Mouse (Mus musculus): ENCODE results near the gene Ahnak. TPM values are rescaled to one million over a fixed set of nuclear protein-coding genes. Genes with fewer than 3 reads are reported as not detected.
A peak's percentile ranks its signal among the peaks of the same experiment; 100 is the strongest.
"Not testable (repeated sequence)": the region's sequence is repeated elsewhere in the genome, so short reads cannot be mapped to it uniquely, and the experiment has no call there.

The Ahnak gene
- polyA plus RNA-seq, 1 experiment from 2014 or later = 3.5 TPM

DNA sequence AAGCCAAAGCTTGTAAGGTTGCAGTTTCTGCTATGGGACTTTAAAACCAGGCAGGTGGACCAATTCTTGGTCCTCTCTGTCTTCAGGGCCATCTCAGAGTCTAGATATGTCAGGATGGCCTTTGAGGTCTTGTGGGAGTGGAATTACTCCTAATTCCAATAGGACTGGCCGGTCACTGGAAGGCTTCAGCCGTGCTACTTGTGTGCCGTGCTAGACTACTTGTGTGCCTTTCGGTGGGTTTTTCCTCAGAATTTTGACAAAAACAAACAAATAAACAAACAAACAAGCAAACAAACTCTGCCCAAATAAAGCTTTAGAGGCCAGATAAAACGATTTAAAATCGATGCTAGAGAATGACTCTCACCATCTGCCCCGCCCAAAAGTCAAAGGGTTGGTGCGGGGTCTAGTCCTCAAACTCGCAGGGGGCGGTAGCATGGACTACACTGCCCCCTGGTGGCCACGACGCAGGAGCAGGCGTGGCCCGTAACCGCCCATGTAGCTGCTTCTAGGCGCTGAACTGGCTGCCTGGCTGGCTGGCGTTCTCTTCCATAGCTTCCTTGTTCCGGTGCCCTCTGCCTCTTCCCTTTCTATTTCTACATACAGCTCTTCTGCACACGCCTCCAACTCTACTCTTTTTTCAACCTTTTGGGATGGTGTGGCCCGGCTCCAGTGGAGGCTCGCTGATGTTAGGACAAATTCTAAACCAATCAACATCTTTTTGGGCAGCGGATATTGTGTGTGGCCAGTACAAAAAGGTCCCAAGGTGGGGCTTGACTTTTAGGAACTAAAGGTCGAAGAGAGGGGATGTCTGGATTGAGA, 93.3 kb downstream of the Ahnak start:
- Histone ChIP-seq H3K9ac (replicated peaks) (no peak overlapping the region), H3K36me3 (replicated peaks; ENCODE audit: insufficient read depth, low read length) (no peaks in the 10 kb centered on the region), H3K4me1 (ENCODE audit: insufficient read depth) (peaks cover 8% of the 10 kb centered on the region; the same call in 1 of the 2 replicates), H3K27me3 (ENCODE audit: insufficient read depth, low read length) (no peaks in the 10 kb centered on the region), H3K27ac (ENCODE audit: low read depth) (no peak overlapping the region), H3K9me3 (ENCODE audit: low read length) (no peaks in the 10 kb centered on the region), H3K4me3 (ENCODE audit: low read depth, low read length) (no peak overlapping the region), H3K4me2 (ENCODE audit: low read depth, low read length) (peak overlapping the region; percentile 16; the same call in 1 of the 2 replicates)
- DNase-seq = peak; percentile 88
- WGBS (ENCODE audit: insufficient replicate concordance) = 19% methylated on average over 23 of the region's 23 CpGs
- peak; percentile 92 for ATAC-seq
- peak; percentile 98 for TF ChIP-seq CTCF (IDR thresholded peaks at IDR 0.05; ENCODE audit: low read depth)
- no peak for TF ChIP-seq EP300 (IDR thresholded peaks at IDR 0.05; ENCODE audit: low read depth)

DNA sequence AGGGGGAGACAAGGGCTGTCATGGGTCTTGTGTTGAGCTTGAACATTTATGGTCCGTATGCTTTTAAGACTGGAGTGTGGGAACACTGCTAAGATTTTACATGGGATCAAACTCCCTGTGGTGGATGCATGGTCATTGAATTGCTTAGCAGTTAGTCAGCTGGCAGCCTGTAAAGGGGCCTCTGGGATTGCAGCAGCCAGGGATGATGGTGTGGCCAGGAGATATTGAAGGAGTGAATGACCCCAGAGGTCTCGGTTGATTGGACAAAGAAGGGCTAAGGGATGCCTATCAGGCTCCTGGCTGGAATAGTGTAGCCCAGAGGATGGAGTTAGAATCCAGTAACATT, 93.9 kb downstream of the Ahnak start:
- no peaks in the 10 kb centered on the region for H3K27me3 ChIP-seq (ENCODE audit: insufficient read depth, low read length)
- no peaks in the 10 kb centered on the region for H3K36me3 ChIP-seq (replicated peaks; ENCODE audit: insufficient read depth, low read length)
- ATAC-seq = no peak; the same call in 1 of the 2 replicates
- no peak for TF ChIP-seq EP300 (IDR thresholded peaks at IDR 0.05; ENCODE audit: low read depth)
- no peak for TF ChIP-seq CTCF (IDR thresholded peaks at IDR 0.05; ENCODE audit: low read depth)
- no peaks in the 10 kb centered on the region for H3K9me3 ChIP-seq (ENCODE audit: low read length)
- H3K4me3 ChIP-seq (ENCODE audit: low read depth, low read length) = no peak overlapping the region
- H3K4me2 ChIP-seq (ENCODE audit: low read depth, low read length) = peak overlapping the region; percentile 16; the same call in 1 of the 2 replicates
- WGBS (ENCODE audit: insufficient replicate concordance) = 85% methylated on average over 2 of the region's 2 CpGs
- no peak overlapping the region for H3K27ac ChIP-seq (ENCODE audit: low read depth)
- no peak overlapping the region for H3K9ac ChIP-seq (replicated peaks)
- H3K4me1 ChIP-seq (ENCODE audit: insufficient read depth) = peaks cover 5% of the 10 kb centered on the region; the same call in 1 of the 2 replicates
- DNase-seq = no peak

- not testable (repeated sequence) for H3K4me2 ChIP-seq (ENCODE audit: low read depth, low read length); H3K4me1 ChIP-seq (ENCODE audit: insufficient read depth); DNase-seq
Observed at GRCm38 (mm10) chr19:9083892-9084291, 94.8 kb downstream of the Ahnak start.

DNA sequence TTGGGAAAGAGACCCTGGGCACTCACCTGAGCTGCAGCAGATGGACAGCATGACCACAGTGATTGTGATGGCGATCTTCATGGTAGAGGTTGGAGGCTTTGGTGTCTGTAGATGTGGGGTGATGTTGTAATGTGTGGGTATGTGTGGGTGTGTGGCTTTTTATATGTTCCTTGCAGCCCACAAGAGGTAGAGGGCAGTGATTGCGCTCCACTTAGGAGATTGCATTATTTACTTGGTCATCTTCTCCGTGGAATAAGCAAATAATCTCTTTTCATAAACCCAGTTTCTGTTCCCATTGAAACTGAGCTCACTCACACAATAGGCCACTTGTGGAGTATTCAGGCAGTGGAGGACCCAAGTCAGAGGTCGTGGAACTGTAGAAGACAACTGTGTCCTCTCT, 98.7 kb downstream of the Ahnak start, which contains the start of gene Scgb1a1:
Gene Scgb1a1, minus strand, starts transcription at position 138 of the 400 bp plus-strand sequence.
- Histone ChIP-seq H3K9me3 (ENCODE audit: low read length) (no peaks in the 10 kb centered on the region), H3K4me3 (ENCODE audit: low read depth, low read length) (no peak within 1 kb of the TSS), H3K36me3 (replicated peaks; ENCODE audit: insufficient read depth, low read length) (no peaks in the 10 kb centered on the region), H3K9ac (replicated peaks) (no peak within 1 kb of the TSS), H3K4me2 (ENCODE audit: low read depth, low read length) (no peak within 1 kb of the TSS), H3K27ac (ENCODE audit: low read depth) (no peak within 1 kb of the TSS), H3K4me1 (ENCODE audit: insufficient read depth) (no peaks in the 10 kb centered on the region; the same call in 1 of the 2 replicates), H3K27me3 (ENCODE audit: insufficient read depth, low read length) (no peaks in the 10 kb centered on the region)
- no peak for DNase-seq
- ATAC-seq = no peak
- TF ChIP-seq CTCF (IDR thresholded peaks at IDR 0.05; ENCODE audit: low read depth) (no peak), EP300 (IDR thresholded peaks at IDR 0.05; ENCODE audit: low read depth) (no peak)
- 65% methylated on average over 4 of the region's 4 CpGs for WGBS (ENCODE audit: insufficient replicate concordance)

More at GRCm38 (mm10) chr19:9083892-9084291, 94.8 kb downstream of the Ahnak start:
- not testable (repeated sequence) for H3K27me3 ChIP-seq (ENCODE audit: insufficient read depth, low read length); H3K27ac ChIP-seq (ENCODE audit: low read depth); H3K4me3 ChIP-seq (ENCODE audit: low read depth, low read length); H3K36me3 ChIP-seq (replicated peaks; ENCODE audit: insufficient read depth, low read length); ATAC-seq; H3K9ac ChIP-seq (replicated peaks); H3K9me3 ChIP-seq (ENCODE audit: low read length)
- 51% methylated on average over 2 of the region's 2 CpGs for WGBS (ENCODE audit: insufficient replicate concordance)

- H3K27ac ChIP-seq (ENCODE audit: low read depth) = peak overlapping the region; percentile 85
Observed at GRCm38 (mm10) chr19:9090191-9090590, 101.1 kb downstream of the Ahnak start.

GRCm38 (mm10) chr19:9090709-9091108, 101.6 kb downstream of the Ahnak start:
- H3K27me3 ChIP-seq (ENCODE audit: insufficient read depth, low read length) = no peaks in the 10 kb centered on the region
- H3K4me2 ChIP-seq (ENCODE audit: low read depth, low read length) = no peak overlapping the region
- H3K36me3 ChIP-seq (replicated peaks; ENCODE audit: insufficient read depth, low read length) = no peaks in the 10 kb centered on the region
- H3K9me3 ChIP-seq (ENCODE audit: low read length) = no peaks in the 10 kb centered on the region
- ATAC-seq = peak; percentile 99
- WGBS (ENCODE audit: insufficient replicate concordance) = 36% methylated on average over 2 of the region's 2 CpGs
- H3K4me1 ChIP-seq (ENCODE audit: insufficient read depth) = no peaks in the 10 kb centered on the region; the same call in 1 of the 2 replicates
- TF ChIP-seq CTCF (IDR thresholded peaks at IDR 0.05; ENCODE audit: low read depth) (0 out of 2 replicates have a peak, but pooled peaks have one; percentile 7), EP300 (IDR thresholded peaks at IDR 0.05; ENCODE audit: low read depth) (0 out of 2 replicates have a peak, but pooled peaks have one; percentile 22)
- DNase-seq = peak; percentile 47
- peak overlapping the region; percentile 85 for H3K27ac ChIP-seq (ENCODE audit: low read depth)
- no peak overlapping the region for H3K9ac ChIP-seq (replicated peaks)
- no peak overlapping the region for H3K4me3 ChIP-seq (ENCODE audit: low read depth, low read length)

More at GRCm38 (mm10) chr19:9090191-9090590, 101.1 kb downstream of the Ahnak start:
- Histone ChIP-seq H3K27me3 (ENCODE audit: insufficient read depth, low read length) (no peaks in the 10 kb centered on the region), H3K4me3 (ENCODE audit: low read depth, low read length) (no peak overlapping the region), H3K9me3 (ENCODE audit: low read length) (no peaks in the 10 kb centered on the region), H3K9ac (replicated peaks) (no peak overlapping the region), H3K4me1 (ENCODE audit: insufficient read depth) (no peaks in the 10 kb centered on the region; the same call in 1 of the 2 replicates), H3K36me3 (replicated peaks; ENCODE audit: insufficient read depth, low read length) (no peaks in the 10 kb centered on the region), H3K4me2 (ENCODE audit: low read depth, low read length) (no peak overlapping the region)
- DNase-seq = no peak
- TF ChIP-seq CTCF (IDR thresholded peaks at IDR 0.05; ENCODE audit: low read depth) = no peak
- TF ChIP-seq EP300 (IDR thresholded peaks at IDR 0.05; ENCODE audit: low read depth) = no peak
- ATAC-seq = peak; percentile 57
- 56% methylated on average over 4 of the region's 4 CpGs for WGBS (ENCODE audit: insufficient replicate concordance)
